Mouse (Mus musculus) liver, embryonic 14 days (tissue): Measurements from ENCODE around the gene Garem2. TPM values are rescaled to one million over a fixed set of nuclear protein-coding genes. Genes with fewer than 3 reads are reported as not detected.

Experiments used
- polyA plus RNA-seq: library from polyadenylated mRNA; depleted of rRNA; stranded (reverse); fragments of >200 nt; gene quantifications from 2 replicates; pipeline ENCODE4 v1.2.3, GENCODE M21; 2012; rRNA removed

Gene Garem2
- 0.03 and 0.05 TPM in 2 replicates for polyA plus RNA-seq

DNA sequence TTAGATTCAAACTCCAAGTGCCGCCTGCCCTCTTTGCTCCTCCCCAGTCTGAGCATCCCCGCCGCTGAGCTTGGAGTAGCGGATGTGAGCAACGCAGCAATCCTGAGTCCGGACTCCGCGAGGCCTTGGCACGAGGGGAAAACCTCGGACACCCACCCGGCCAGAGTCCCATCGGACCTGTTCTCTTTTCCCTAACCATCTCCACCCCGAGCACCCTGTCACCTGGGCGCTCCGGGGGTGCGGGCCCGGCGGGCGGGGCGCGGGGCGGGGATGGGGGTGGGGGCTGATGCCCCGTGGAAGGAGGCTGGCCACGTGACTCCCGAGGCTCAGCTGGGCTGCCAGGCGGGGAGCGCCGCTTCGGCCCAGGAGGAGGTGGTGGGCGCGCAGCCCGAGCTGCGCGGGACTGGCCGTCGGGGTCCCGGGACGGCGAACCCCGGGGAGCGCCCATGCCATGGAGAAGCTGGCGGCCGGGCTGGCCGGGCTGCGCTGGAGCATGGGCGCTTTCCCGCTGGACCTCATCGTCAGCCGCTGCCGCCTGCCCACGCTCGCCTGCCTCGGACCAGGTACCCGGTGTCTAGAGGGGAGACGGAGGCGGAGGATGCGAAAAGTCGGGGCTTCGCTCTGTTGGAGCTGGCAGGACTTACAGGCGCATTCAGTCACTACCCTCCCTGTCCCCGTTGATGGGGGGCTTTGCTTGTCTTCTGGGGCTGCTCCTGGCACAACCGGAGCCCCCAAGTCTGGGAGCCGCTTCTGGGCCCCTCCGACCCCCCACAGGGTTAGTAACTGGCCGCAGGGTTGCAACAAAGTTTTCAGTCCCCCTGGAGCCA is at the start of gene Garem2:
Garem2 (plus strand) TSS at position 321 of the 827 bp plus-strand sequence.

DNA sequence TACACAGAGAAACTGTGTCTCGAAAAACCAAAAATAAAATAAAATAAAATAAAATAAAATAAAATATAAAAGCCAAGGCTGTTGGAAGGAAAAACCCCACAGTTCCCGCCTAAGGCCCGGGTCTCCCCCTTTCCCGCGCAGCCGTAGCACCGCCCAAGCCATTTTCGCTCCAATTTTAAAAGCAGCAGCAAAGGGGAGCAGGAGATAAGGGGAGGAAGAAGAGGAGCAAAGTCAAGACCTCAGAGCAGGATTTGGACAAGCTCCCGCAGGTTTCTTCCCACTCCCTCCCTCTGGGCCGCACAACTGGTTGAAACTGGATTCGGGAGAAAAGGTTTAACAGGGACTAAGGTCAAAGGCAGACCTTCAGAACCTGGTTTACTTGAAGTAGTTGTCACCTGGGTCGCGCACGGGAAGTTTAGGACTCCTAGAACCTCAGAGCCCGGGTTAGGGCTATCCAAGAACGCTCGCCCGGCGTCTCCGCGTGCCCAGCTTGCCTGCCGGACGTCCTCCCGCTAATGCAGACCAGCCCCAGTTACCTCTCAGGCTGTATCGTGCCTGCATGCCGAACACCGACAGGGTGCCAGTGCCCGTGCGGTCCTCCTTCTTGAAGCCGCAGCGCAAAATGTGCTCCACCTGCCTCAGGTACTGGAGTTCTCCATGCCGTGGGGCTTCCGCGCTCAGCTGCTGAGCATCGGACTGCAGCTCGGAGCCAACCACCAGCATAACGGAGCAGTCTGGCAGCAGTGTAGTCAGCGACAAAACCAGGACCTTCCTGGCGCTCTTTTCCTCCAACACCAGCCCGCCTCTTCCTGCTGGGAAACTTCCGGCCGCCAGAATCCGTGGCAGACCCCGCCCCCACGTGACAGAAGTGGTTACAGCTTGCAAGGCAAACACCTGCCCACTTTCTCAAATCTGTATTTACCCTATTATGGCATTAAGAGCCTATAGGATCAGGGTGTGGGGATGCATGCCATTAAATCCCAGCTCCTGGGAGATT is 31.8 kb upstream of the Garem2 start, which contains the start of gene Tyms:
Tyms (minus strand) TSS at position 793 of the 997 bp plus-strand sequence.

DNA sequence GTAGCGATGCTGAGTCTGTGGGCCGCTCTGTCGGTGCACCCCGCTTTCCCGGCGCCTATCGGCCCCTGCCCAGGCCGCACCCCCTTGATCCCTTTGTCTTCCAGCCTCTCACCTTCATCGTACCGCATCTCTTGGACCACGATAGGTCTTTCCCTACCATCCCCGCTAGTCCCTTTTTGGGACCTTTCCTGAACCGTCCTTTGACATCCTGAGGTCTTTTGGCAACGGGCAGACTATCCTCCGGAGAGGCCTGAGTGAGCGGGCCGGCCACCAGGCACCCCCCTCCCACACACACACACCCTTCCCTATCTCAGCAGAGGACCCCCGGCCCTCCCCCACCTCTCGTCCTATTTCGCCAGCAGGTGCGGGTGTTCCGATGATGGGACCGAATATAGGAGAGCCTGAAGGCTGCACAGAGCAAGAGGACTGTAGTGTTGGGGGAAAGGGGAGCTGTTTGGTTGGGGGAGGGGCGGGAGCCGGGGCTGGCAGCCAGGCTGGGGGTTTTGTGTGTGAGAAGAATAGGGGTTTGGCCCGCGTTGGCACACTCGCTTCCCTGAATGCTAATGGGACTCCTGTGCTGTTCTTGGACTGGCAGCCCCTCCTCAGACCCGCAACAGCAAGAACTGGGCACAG is 823 bp downstream of the Garem2 start, which contains the start of gene 3110082J24Rik:
3110082J24Rik (minus strand) TSS at position 419 of the 633 bp plus-strand sequence.

DNA sequence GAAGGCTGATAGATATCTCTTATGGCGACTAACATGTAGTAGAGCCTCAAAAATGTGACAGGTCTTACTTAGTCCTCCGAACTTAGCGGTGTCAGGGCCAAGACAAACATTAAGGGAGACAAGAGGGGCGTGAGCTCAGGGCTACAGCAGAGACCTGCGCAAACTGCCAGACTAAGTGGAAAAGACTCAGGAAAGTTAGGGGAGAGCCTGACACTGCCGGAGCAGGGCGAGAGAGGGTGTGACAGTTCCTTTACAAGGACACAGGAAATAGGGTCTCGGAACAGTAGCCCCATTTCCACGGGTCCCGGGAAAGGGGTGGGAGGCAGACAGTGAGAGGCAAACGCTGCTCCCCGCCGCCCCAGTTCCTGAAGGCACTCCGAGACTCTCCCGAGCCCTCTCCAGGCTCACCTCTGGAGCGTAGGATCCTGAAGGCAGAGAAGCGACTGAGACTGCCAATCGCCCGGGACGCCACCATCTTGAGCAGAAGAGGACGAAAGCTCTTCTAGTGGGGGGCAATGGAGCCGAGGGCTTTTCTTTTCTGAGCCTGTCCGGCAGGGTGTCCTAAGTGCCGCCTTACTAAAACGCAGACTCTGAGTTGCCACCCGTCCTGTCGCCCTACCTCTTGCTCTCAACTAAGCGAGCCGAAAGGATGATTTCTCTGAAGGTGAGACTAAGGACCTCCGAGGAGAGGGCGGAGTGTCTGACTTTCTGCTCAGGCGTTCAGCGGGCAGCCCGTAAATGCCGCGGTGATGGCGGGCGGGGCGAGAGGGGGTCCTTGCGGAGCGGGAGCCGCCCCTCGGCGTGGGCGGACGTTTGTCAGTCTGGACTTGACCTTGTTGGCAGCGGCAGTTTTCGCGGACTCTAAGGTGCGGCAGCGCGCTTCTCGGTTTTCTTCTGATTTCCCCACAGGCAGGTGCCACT is 49.8 kb downstream of the Garem2 start, which contains the start of the genes Hadha and Hadhb:
Hadha (minus strand) TSS at position 689 of the 921 bp plus-strand sequence.
Hadhb (plus strand) TSS at position 775 of the 921 bp plus-strand sequence.

Other genes starting within 250 kb of the Garem2 start
- 0.09 and 0.14 TPM in 2 replicates for gene Il6, start 92.0 kb upstream of the Garem2 start, polyA plus RNA-seq
- 130 and 136 TPM in 2 replicates for gene Tyms, start 31.5 kb upstream of the Garem2 start, polyA plus RNA-seq
- not detected in 2 replicates for gene 3110082J24Rik, start 925 bp downstream of the Garem2 start, polyA plus RNA-seq
- gene Hadha, start 50.0 kb downstream of the Garem2 start, polyA plus RNA-seq = 40.4 and 46.5 TPM in 2 replicates
- gene Hadhb, start 50.1 kb downstream of the Garem2 start, polyA plus RNA-seq = 61.0 and 72.0 TPM in 2 replicates
- not detected in 2 replicates for gene Adgrf3, start 100.6 kb downstream of the Garem2 start, polyA plus RNA-seq
- 10.4 and 14.8 TPM in 2 replicates for gene Selenoi, start 127.4 kb downstream of the Garem2 start, polyA plus RNA-seq
- 0.67 and 0.70 TPM in 2 replicates for gene Drc1, start 176.2 kb downstream of the Garem2 start, polyA plus RNA-seq